8 mouse cellular contexts compared by ENCODE assay signal in the genomic region with DNA sequence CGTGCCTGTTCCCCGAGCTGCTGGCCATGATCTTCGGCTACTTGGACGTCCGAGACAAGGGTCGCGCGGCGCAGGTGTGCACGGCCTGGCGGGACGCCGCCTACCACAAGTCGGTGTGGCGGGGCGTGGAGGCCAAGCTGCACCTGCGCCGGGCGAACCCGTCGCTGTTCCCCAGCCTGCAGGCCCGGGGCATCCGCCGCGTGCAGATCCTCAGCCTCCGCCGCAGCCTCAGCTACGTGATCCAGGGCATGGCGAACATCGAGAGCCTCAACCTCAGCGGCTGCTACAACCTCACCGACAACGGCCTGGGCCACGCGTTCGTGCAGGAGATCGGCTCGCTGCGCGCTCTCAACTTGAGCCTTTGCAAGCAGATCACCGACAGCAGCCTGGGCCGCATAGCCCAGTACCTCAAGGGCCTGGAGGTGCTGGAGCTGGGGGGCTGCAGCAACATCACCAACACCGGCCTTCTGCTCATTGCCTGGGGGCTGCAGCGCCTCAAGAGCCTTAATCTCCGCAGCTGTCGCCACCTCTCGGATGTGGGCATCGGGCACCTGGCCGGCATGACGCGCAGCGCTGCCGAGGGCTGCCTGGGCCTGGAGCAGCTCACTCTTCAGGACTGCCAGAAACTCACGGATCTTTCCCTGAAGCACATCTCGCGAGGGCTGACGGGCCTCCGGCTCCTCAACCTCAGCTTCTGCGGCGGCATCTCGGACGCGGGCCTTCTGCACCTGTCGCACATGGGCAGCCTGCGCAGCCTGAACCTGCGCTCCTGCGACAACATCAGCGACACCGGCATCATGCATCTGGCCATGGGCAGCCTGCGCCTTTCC. TPM values are rescaled to one million over a fixed set of nuclear protein-coding genes. Genes with fewer than 3 reads are reported as not detected.
A peak's percentile ranks its signal among the peaks of the same experiment; 100 is the strongest.
DNase-seq lines count a peak whose midpoint lies in the region; ATAC-seq lines count a peak whose summit lies in the region.

No protein-coding gene starts in this region.

- no peaks in the 10 kb centered on the region; the same call in none of the 2 replicates for H3K36me3 ChIP-seq in forebrain, embryonic 16.5 days (ENCODE audit: control insufficient read depth, insufficient read depth)
- H3K36me3 ChIP-seq in hindbrain, embryonic 11.5 days (ENCODE audit: control insufficient read depth, insufficient read depth, low read length) = no peaks in the 10 kb centered on the region

- under 1% methylated on average over 68 of the region's 70 CpGs for WGBS in forebrain, embryonic 16.5 days
- WGBS in hindbrain, embryonic 11.5 days = under 1% methylated on average over 69 of the region's 70 CpGs

- peak overlapping the region; percentile 99 for H3K27ac ChIP-seq in forebrain, embryonic 16.5 days (ENCODE audit: low read length)
- H3K27ac ChIP-seq in hindbrain, embryonic 11.5 days (ENCODE audit: low read depth, low read length) = peak overlapping the region; percentile 99

- peak overlapping the region; percentile 80 for H3K4me3 ChIP-seq in forebrain, embryonic 16.5 days (replicated peaks; ENCODE audit: low read length)
- peak overlapping the region; percentile 93 for H3K4me3 ChIP-seq in hindbrain, embryonic 11.5 days (ENCODE audit: low read depth, low read length)

- peak; percentile 5; the same call in 1 of the 2 replicates for ATAC-seq in forebrain, embryonic 16.5 days
- ATAC-seq in hindbrain, embryonic 11.5 days (ENCODE audit: low FRiP score) = peak; percentile 26

- peak overlapping the region; percentile 99 for H3K4me2 ChIP-seq in forebrain, embryonic 16.5 days (ENCODE audit: low read length)
- H3K4me2 ChIP-seq in hindbrain, embryonic 11.5 days (replicated peaks; ENCODE audit: low read depth, low read length) = peak overlapping the region; percentile 99

- H3K9ac ChIP-seq in forebrain, embryonic 16.5 days (replicated peaks; ENCODE audit: low read depth, low read length) = peak overlapping the region; percentile 89
- peak overlapping the region; percentile 93 for H3K9ac ChIP-seq in hindbrain, embryonic 11.5 days (ENCODE audit: low read depth, low read length)

- peak; percentile 73 for DNase-seq in Muller cell, postnatal 12 days (ENCODE audit: inconsistent ontology term)
- peak; percentile 74 for DNase-seq in cerebellum, adult 11-12 months
- DNase-seq in hindbrain, embryonic 11.5 days (ENCODE audit: low spot score) = peak; percentile 71
- peak; percentile 43 to 69 for DNase-seq in layer of hippocampus, postnatal 14 days (ENCODE audit: low spot score in 2 of 2)
- DNase-seq in lung, postnatal 4 days = peak; percentile 73 to 76
- peak; percentile 46 to 52 for DNase-seq in right cerebral cortex, adult 2 months (ENCODE audit: low spot score in 2 of 2)
- DNase-seq in urinary bladder, adult 2 months (ENCODE audit: low spot score) = peak; percentile 60

- H3K27me3 ChIP-seq in forebrain, embryonic 16.5 days (replicated peaks; ENCODE audit: control insufficient read depth, insufficient read depth, low read length) = no peaks in the 10 kb centered on the region
- H3K27me3 ChIP-seq in hindbrain, embryonic 11.5 days (ENCODE audit: control insufficient read depth, insufficient read depth, low read length) = no peaks in the 10 kb centered on the region

- no peaks in the 10 kb centered on the region for H3K9me3 ChIP-seq in forebrain, embryonic 16.5 days (ENCODE audit: control insufficient read depth, low read length)
- H3K9me3 ChIP-seq in hindbrain, embryonic 11.5 days (ENCODE audit: control insufficient read depth, low read length) = no peaks in the 10 kb centered on the region

- peaks cover 37% of the 10 kb centered on the region for H3K4me1 ChIP-seq in forebrain, embryonic 16.5 days (replicated peaks; ENCODE audit: control insufficient read depth, insufficient read depth, low read length)
- peaks cover 4% of the 10 kb centered on the region for H3K4me1 ChIP-seq in hindbrain, embryonic 11.5 days (replicated peaks; ENCODE audit: control insufficient read depth, insufficient read depth, low read length)

RNA-seq across cellular contexts. Expression of gene Fbxl14, which starts 0.6 kb away (rescaled TPM):
- polyA plus RNA-seq in forebrain, embryonic 16.5 days (2015; fragmentation: Nextera tagmentation; extraction: Ambion mirVana) = 3.1 and 3.3 TPM in 2 replicates
- polyA plus RNA-seq in hindbrain, embryonic 11.5 days (2014; fragmentation: Nextera tagmentation; extraction: Ambion mirVana) = 5.8 and 7.0 TPM in 2 replicates
- total RNA-seq in layer of hippocampus, postnatal 14 days (2021) = 10 to 100 TPM; 24.2 to 25.8 TPM
- 28.2 and 30.6 TPM in 2 replicates for polyA plus RNA-seq in urinary bladder, adult 2 months (2012; rRNA removed)

Comparison
In these comparisons a context has a peak if more than half of its experiments do, and no peak if none do; other contexts are left out.
1. Peak in every context shown above with its lines: DNase-seq, ATAC-seq, H3K4me3 ChIP-seq and H3K27ac ChIP-seq.